ENCODE assay signal across 8 mouse cellular contexts in the genomic region with DNA sequence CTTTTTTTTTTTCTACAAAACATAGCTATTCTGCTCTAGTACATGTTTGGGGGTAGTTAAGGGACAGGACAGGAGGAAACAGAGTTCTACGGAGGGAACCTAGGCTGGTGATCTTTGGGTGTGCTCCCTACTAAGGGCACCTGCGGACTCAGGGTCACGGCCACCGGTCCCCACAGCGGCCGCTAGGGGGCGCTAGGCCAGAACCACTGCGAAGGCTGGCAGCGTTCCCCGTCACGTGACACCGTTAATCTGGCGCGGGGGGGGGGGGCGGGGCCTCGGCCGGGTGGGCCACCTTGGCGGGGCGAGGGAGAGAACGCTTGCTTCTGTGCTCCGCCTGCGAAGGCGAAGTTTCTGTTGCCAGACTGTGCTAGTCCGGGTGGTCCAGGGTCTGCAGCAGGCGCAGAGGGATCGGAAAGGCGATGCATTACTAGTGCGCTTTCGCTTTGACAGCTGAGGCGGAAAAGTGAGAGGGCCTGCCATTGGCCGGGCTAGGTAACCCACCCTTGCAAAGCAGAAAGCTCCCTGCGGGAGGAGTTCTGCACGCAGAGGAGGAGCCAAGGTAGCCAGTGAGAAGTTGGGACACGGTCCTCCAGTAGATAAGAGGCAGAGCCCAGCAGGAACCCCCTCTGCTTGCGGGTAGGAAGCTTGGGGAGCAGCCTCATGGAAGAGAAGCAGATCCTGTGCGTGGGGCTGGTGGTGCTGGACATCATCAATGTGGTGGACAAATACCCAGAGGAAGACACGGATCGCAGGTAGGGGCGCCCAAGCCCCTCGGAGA. TPM values are rescaled to one million over a fixed set of nuclear protein-coding genes. Genes with fewer than 3 reads are reported as not detected.
DNase-seq lines count a peak whose midpoint lies in the region; ATAC-seq and TF ChIP-seq lines count a peak whose summit lies in the region.

A gene (plus strand): TSS at position 176 of the 778 bp plus-strand sequence.

- TF ChIP-seq POLR2A in olfactory bulb, adult 2 months (IDR thresholded peaks at IDR 0.05; ENCODE audit: insufficient read depth, low read depth, low read length): peak; percentile 77

- peaks cover 41% of the 10 kb centered on the region for H3K4me1 ChIP-seq in lung, embryonic 15.5 days
- peaks cover 20% of the 10 kb centered on the region for H3K4me1 ChIP-seq in olfactory bulb, adult 2 months (ENCODE audit: control insufficient read depth, insufficient read depth, low read length)

- H3K4me2 ChIP-seq in lung, embryonic 15.5 days: peak within 1 kb of the TSS; percentile 74

- peak; percentile 78 for ATAC-seq in frontal cortex, adult (ENCODE audit: low TSS enrichment)
- ATAC-seq in hematopoietic stem cell, adult 5-6 weeks (replicated peaks in 1 of 2; ENCODE audit: insufficient read depth in 1 of 2, low FRiP score in 2 of 2, low TSS enrichment in 1 of 2, low read depth in 1 of 2, poor library complexity in 2 of 2, severe bottlenecking in 2 of 2): peak; percentile 90 to 95
- ATAC-seq in lung, embryonic 15.5 days (ENCODE audit: borderline replicate concordance, extremely low read depth, low FRiP score, low TSS enrichment): peak; percentile 79

- 2% methylated on average over 37 of the region's 40 CpGs for WGBS in lung, embryonic 15.5 days
- under 1% methylated on average over 39 of the region's 40 CpGs for WGBS in olfactory bulb, adult 2 months

- peak; percentile 83 for TF ChIP-seq CTCF in olfactory bulb, adult 2 months (IDR thresholded peaks at IDR 0.05; ENCODE audit: insufficient read depth, low read depth, low read length)

- peaks cover 39% of the 10 kb centered on the region for H3K36me3 ChIP-seq in lung, embryonic 15.5 days

- peak within 1 kb of the TSS; percentile 85 for H3K27ac ChIP-seq in lung, embryonic 15.5 days
- peak within 1 kb of the TSS; percentile 87; the same call in 1 of the 2 replicates for H3K27ac ChIP-seq in olfactory bulb, adult 2 months (ENCODE audit: insufficient read depth, low read depth, low read length)

- H3K9me3 ChIP-seq in lung, embryonic 15.5 days: no peaks in the 10 kb centered on the region

- DNase-seq in MN1 (ENCODE audit: low spot score): peak; percentile 87
- DNase-seq in cerebellum, adult 8-10 months: peak; percentile 95
- DNase-seq in layer of hippocampus, adult 8-10 months (ENCODE audit: low spot score in 2 of 2): peak; percentile 71 to 86
- peak; percentile 78 to 82 for DNase-seq in thymus, adult 18-20 months

- H3K27me3 ChIP-seq in lung, embryonic 15.5 days: no peaks in the 10 kb centered on the region

- H3K9ac ChIP-seq in lung, embryonic 15.5 days: peak within 1 kb of the TSS; percentile 47

- peak within 1 kb of the TSS; percentile 50 for H3K4me3 ChIP-seq in lung, embryonic 15.5 days
- peak within 1 kb of the TSS; percentile 93 for H3K4me3 ChIP-seq in olfactory bulb, adult 2 months (ENCODE audit: insufficient read depth, low read depth, low read length)

RNA-seq across cellular contexts. Expression of the gene that starts here (rescaled TPM):
- 69.2 and 71.8 TPM in 2 replicates for total RNA-seq in hematopoietic stem cell, adult 5-6 weeks (2017)
- 10 to 100 TPM; 13.2 to 23.8 (median 16.8) TPM for total RNA-seq in layer of hippocampus, adult 8-10 months (2022)
- polyA plus RNA-seq in lung, embryonic 15.5 days (2015; fragmentation: Nextera tagmentation; extraction: Ambion mirVana): 11.8 and 14.6 TPM in 2 replicates
- polyA plus RNA-seq in olfactory bulb, adult 2 months (2012; ENCODE audit: insufficient read depth, insufficient read length, low replicate concordance, missing spikeins): not detected in 2 replicates

Comparison
In these comparisons a context has a peak if more than half of its experiments do, and no peak if none do; other contexts are left out.
1. Peak in every context shown above with its lines: DNase-seq, ATAC-seq, H3K4me3 ChIP-seq and H3K27ac ChIP-seq.
2. RNA of the gene that starts here (polyA plus RNA-seq): 11.8 to 14.6 TPM in lung, embryonic 15.5 days; not detected in olfactory bulb, adult 2 months; every median in the first group is over 10 times any median in the second.